Mouse (Mus musculus): Measurements from ENCODE around the gene Ctnnd2.

GRCm38 (mm10) chr15:30480676-30481075 is 308.3 kb downstream of the Ctnnd2 start:
- TF ChIP-seq CTCF (IDR thresholded peaks at IDR 0.05; ENCODE audit: low read depth) (no peak), EP300 (IDR thresholded peaks at IDR 0.05; ENCODE audit: low read depth) (no peak)

All from liver, postnatal 0 days (tissue).